Mouse (Mus musculus) gastrocnemius, postnatal 36 days (tissue): ENCODE measurements around the gene Mesp2. TPM values are rescaled to one million over a fixed set of nuclear protein-coding genes. Genes with fewer than 3 reads are reported as not detected.
"Not testable (repeated sequence)": the region's sequence is repeated elsewhere in the genome, so short reads cannot be mapped to it uniquely, and the experiment has no call there.

ENCODE experiments used
- DNase-seq, 2 experiments: peaks; one replicate each; pipeline ENCODE4 v3.0.0; 2022
- intact Hi-C: fragments of 180-260 bp; cut with DNase I; formaldehyde crosslinking; loops from one replicate; pipeline ENCODE4 v1.15.1; 2025
- long read RNA-seq, 2 experiments: library from polyadenylated mRNA; stranded (forward); transcript quantifications; one replicate each; pipeline ENCODE4 v2.0.0; 2021
- total RNA-seq, 2 experiments: library from RNA; stranded (reverse); gene quantifications; 2 replicates each; pipeline ENCODE4 v1.2.3; 2021

Mesp2 gene
- not detected for total RNA-seq
- long read RNA-seq, experiment 1: 0 reads
- long read RNA-seq, experiment 2: 0 reads

DNA sequence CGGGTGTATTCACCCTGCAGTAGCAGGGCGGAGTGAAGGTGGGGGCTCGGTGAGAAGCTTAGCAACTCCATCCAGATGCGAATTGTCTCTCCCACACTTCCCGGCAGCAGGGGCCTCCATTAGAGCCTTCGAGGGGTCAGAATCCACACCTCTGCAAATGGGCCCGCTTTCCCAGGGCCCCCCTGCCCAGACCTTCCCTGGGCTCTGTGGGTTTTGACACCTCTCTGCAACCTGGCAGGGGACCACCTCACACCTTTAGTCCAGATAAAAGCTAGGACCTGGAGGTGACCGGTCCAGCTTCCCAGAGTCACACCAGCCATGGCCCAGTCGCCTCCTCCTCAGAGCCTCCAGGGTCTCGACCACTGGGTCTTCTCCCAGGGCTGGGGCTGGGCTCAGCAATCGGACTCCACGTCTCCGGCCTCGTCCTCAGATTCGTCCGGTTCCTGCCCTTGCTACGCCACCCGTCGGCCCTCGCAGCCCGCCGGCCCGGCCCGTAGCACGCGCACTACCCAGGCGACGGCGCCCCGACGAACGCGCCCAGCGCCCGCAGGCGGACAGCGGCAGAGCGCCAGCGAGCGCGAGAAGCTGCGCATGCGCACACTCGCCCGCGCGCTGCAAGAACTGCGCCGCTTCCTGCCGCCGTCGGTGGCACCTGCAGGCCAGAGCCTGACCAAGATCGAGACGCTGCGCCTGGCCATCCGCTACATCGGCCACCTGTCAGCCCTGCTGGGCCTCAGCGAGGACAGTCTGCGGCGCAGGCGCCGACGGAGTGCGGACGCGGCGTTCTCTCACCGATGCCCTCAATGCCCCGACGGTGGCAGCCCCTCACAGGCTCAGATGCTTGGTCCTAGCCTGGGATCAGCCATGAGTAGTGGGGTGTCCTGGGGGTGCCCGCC lies at the start of gene Mesp2:
TSS of gene Mesp2 (plus strand) at position 117 of the 896 bp plus-strand sequence.
- intact Hi-C loops: no loop called here
- peak; percentile 40 to 54 for DNase-seq

DNA sequence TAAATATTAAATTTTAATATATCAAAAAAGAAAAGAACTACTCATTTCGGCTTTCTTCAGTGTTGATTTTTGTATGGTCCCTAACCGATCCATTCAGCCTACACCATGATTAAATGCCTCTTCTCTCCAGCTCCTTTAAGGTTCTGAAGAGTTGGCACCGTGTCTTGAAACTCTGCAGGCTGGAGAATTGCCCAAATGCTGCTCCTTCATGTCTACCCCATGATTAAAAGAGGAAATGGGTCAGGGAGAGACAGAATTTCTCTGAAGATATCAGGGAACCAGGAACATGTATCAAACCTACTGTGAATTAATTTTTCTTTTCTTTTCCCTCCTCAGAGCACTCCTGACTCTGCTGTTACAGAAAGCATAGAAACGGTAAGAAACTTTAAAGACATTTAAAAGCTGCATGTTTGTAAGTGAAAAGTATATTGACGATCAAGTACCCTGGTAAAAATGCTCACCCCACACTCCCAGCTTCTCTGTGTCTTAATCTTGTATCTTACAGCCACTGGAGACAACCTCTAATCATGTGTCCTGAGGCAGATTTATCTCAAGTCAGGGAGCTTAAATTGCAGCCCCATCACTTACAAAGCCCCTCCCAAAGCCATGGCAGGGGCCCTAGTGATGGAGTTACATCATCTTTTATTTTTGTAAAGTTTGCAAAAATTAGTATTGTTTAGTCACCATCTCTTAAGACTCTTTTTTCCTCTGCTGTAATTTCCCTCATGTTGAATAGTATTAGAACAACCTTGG lies 49.2 kb upstream of the Mesp2 start:
- intact Hi-C loops: no loop called here

DNA sequence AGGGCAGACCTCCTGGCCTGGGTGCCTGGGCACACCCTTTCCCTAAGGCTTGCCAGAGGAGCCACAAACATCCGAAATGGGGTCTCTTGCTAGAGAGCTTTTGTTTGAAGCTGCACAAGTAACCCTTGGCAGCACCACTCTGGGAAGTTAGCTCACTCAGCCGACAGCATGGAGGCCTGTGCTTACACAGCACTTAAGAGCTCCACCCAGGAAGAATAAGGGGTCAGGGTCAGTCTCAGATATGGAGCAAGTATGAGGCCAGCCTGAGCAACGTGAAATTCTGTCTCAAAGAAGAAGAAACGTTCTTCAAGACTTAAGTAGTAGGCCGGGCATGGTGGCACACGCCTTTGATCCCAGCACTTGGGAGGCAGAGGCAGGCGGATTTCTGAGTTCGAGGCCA lies 48.4 kb upstream of the Mesp2 start:
- intact Hi-C loops: no loop called here
- DNase-seq: no peak

More for the DNA sequence above, 49.2 kb upstream of the Mesp2 start:
- DNase-seq: no peak

DNA sequence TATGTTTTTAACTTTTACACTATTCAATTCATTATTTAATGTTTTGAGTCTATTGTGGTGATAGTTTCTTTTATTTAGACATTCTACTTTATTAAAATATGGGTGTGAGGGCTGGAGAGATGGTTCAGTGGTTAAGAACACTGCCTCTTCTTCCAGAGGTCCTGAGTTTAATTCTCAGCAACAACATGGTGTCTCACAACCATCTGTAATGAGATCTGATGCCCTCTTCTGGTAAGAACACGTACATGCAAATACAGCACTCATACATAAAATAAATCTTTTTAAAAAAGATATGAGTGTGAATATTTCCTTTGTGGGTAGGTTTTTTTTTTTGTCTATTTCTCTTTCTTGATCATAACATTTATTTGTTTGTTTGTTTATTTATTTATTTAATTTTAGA lies 44.5 kb upstream of the Mesp2 start:
- intact Hi-C loops: no loop called here
- no peak for DNase-seq

GRCm38 (mm10) chr7:79769664-79770063 lies 40.9 kb upstream of the Mesp2 start:
- intact Hi-C loops: no loop called here

GRCm38 (mm10) chr7:79771561-79772512 lies 38.7 kb upstream of the Mesp2 start:
- intact Hi-C loops: no loop called here
- DNase-seq: no peak

More at GRCm38 (mm10) chr7:79769664-79770063, 40.9 kb upstream of the Mesp2 start:
- peak in 1 of 2 experiments; percentile 1 for DNase-seq

DNA sequence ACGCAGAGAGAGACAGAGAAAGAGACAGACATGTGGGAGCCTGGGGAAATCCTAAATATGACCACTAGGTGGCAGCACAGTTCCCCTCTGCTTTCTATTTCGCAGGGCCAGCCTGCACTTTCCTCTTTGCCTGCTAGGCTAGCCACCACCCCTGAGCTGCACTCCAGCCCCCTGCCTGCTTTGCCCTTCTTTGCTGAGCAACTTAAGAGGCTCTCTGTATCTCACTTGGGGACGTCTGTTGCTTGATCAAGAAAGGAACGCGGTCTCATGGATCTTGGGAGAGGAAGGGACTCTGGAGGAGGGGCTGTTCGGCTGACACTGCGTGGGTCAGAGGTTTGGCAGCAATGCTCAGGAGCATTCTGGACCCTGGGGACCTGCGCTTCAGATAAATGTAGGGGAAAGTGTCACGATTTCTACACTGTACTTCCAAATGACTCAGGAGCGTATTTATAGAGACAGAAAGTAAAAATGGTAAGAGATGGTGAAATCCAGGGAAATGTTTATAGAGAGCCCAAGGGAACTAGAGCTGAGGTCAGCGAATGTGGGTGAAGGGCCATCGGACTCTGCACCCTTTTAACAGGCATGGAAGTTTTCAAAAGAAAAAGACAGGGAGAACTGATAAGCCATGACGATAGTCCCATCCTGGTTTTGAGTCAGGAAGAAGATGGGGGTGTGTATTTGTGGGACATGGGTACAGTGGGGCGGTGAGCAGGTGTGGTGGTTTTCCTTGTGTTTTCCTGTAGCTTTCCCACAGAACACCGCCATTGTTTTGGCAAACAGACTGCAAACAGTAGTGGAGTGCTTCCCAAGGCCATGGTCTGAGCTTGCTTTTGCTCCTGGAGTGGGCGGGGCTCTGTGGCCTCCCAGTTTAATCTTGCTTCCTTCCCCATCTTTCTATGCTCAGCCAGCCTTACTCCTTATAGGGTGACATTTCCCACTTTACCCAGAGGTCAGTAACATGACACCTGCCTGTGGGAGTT lies 29.6 kb upstream of the Mesp2 start:
- intact Hi-C loops: no loop called here
- peak; percentile 50 to 62 for DNase-seq

- peak in 1 of 2 experiments; percentile 4 for DNase-seq
- intact Hi-C loops: no loop called here
Observed at GRCm38 (mm10) chr7:79781826-79782515, 28.6 kb upstream of the Mesp2 start.

DNA sequence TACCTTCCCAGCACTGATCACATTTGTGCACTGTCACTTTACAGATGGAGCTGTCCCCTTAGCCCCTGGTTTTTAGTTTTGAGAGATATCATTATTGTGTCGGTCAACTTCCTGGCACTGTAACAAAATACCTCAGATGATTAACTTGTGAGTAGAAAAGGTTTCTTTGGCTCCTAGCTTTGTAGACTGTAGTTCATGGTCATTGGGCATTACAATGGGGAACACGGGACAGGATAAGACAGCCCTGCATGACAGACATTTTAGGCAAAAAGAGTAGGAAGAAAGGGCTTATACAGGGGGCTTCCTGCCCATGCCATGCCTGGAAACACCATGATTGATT lies 28.0 kb upstream of the Mesp2 start:
- DNase-seq: no peak
- intact Hi-C loops: no loop called here

DNA sequence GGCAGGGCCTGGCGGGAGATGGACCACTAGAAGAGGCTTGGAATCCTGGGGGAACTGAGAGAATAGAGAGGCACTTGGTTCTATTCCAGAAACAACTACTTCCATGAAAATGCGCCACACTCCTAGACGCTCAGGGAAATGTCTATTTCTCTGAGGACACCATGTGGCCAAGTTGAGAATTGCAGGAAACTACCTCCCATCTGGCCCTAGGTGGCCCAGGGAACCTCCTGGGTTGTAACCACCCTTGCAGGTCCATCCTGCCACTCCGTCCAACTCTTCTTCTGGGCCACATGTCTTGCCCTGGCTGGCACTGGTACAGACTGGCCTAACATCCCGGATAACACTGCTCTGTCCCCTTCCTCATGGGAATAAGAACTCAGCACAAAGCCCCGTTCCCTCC lies 24.2 kb upstream of the Mesp2 start:
- peak in 1 of 2 experiments; percentile 38 for DNase-seq
- intact Hi-C loops: no loop called here

DNA sequence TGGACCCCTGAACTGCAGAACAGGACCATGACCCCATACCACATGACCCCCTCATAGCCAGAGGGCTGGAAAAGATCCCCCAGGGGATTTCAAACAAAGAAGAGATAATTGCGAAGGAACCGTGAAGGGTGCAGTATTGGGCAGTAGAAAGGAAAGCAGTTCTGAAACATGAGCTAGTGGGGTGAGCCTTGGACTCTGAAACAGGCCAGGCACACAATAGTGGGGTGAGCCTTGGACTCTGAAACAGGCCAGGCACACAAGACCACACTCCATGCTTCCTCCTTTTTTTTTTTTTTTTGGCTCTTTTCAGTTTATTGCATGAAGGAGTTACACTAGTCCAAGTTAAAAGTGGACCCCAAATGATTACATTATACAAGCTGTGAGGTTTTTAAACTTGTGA lies 20.7 kb upstream of the Mesp2 start:
- intact Hi-C loops, DNase-seq: not testable (repeated sequence)

DNA sequence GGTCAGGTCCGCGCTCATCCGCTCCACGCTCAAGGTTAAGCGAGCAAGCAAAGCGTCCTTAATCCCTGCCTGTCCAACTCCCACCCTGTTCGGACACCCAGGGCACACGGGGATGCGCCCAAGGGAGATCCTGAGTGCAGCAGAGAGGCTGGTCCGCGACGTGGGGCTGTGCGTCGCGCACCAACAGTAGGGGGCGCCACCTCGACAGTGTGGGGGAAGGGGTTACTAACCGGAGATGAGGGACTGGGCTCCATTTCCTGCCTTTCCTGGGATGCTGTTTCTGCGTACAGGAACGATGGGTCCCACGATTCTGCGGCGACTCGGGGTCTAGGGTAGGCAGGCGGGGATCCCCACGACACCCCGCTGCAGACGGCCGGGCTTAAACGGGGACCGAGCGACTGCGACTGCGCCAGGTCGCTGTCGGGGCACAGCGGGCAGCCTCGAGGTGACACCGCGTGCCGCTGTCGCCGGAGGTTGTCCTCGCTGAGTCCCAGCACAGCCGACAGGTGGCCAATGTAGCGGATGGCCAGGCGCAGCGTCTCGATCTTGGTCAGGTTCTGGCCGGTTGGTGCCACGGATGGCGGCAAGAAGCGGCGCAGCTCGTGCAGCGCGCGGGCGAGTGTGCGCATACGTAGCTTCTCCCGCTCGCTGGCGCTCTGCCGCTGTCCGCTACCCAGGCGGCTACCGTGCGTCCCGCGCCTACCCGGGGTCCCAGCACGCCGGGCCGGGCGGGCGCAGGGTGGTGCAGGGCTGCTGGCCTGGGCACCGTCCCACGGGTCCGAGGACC lies 17.7 kb upstream of the Mesp2 start:
- intact Hi-C loops: no loop called here
- no peak for DNase-seq

- intact Hi-C loops: no loop called here
- DNase-seq: no peak
Observed at GRCm38 (mm10) chr7:79793688-79794087, 16.8 kb upstream of the Mesp2 start, which contains the start of gene Mesp1. Gene Mesp1 (minus strand): TSS chr7:79793788.

GRCm38 (mm10) chr7:79798606-79799005 lies 11.9 kb upstream of the Mesp2 start:
- intact Hi-C loops: loop anchor here (2.0 kb wide), 1 partner anchor 118 kb away; no protein-coding TSS in a partner anchor
- no peak for DNase-seq

- intact Hi-C loops: loop anchor here (2.0 kb wide), 1 partner anchor 118 kb away; no protein-coding TSS in a partner anchor
- peak; percentile 67 to 79 for DNase-seq
Observed at GRCm38 (mm10) chr7:79799048-79799447, 11.5 kb upstream of the Mesp2 start.

DNA sequence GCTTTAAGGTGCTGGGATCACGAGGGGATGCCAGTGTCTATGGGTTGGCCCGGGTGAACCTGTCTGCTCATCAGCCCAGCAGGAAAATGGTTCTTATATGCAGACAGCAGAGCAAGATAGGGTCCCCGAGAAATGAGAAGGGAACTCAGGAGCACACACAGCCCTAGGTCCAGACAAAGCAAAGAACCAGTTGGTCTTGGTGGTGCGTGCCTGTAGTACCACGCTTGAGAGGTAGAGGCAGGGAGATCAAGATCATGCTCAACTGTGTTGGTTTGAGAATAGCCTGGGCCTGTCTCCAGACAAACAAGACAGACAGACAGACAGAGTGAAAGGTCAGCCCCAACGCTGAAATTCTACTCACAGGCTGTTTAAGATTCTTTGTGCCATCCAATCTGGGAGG lies 11.0 kb upstream of the Mesp2 start:
- DNase-seq: no peak
- intact Hi-C loops: loop anchor here (2.0 kb wide), 1 partner anchor 117 kb away; no protein-coding TSS in a partner anchor

- intact Hi-C loops: no loop called here
- DNase-seq: no peak
Observed at GRCm38 (mm10) chr7:79800336-79800735, 10.2 kb upstream of the Mesp2 start.

- no peak for DNase-seq
- intact Hi-C loops: no loop called here
Observed at GRCm38 (mm10) chr7:79801391-79801790, 9.1 kb upstream of the Mesp2 start.
